Mouse (Mus musculus) small intestine, adult 2 months (tissue): ENCODE results near the gene Sephs1.

ENCODE experiments used
- CTCF ChIP-seq: fragments of 200-500 bp; IDR thresholded peaks from 2 replicates; pipeline ENCODE4 v1.5.1; 2012; ENCODE audit warnings: low read depth, mild to moderate bottlenecking, control low read depth, inconsistent platforms, low read length, moderate library complexity, mixed read lengths; ENCODE audit not compliant: insufficient replicate concordance, insufficient read length; ENCODE audit errors: extremely low read depth
- POLR2A ChIP-seq: fragments of 200-500 bp; IDR thresholded peaks from 2 replicates; pipeline ENCODE4 v1.6.1; 2012; ENCODE audit warnings: low read depth, mild to moderate bottlenecking, control low read depth, inconsistent platforms, low read length, moderate library complexity

GRCm38 (mm10) chr2:4907916-4908315 lies 26.6 kb downstream of the Sephs1 start:
- TF ChIP-seq CTCF (no peak), POLR2A (no peak)
